Mouse (Mus musculus) midbrain, embryonic 12.5 days (tissue): ENCODE measurements around the gene Crybg2. TPM values are rescaled to one million over a fixed set of nuclear protein-coding genes. Genes with fewer than 3 reads are reported as not detected.

Source experiments
- polyA plus RNA-seq: library from polyadenylated mRNA; unstranded; fragments of >200 nt; fragmentation: Nextera tagmentation; extraction: Ambion mirVana; gene quantifications from 2 replicates; pipeline ENCODE4 v1.2.1, GENCODE M21; 2016

Gene Crybg2
- polyA plus RNA-seq, 1 experiment from 2014 or later, result 1.7 TPM

Other genes with a start within 250 kb of the Crybg2 start
- 23.6 and 26.6 TPM in 2 replicates for gene Rps6ka1, start 173.0 kb upstream of the Crybg2 start, polyA plus RNA-seq
- gene Hmgn2, start 92.2 kb upstream of the Crybg2 start, polyA plus RNA-seq, result 3,003 and 3,059 TPM in 2 replicates
- gene Dhdds, start 59.9 kb upstream of the Crybg2 start, polyA plus RNA-seq, result 36.8 and 43.9 TPM in 2 replicates
- gene Lin28a, start 42.0 kb upstream of the Crybg2 start, polyA plus RNA-seq, result 3.3 and 3.4 TPM in 2 replicates
- gene Zfp683, start 7.0 kb upstream of the Crybg2 start, polyA plus RNA-seq, result not detected in 2 replicates
- gene Cd52, start 34.3 kb downstream of the Crybg2 start, polyA plus RNA-seq, result 2.0 and 5.5 TPM in 2 replicates
- gene Ubxn11, start 41.8 kb downstream of the Crybg2 start, polyA plus RNA-seq, result 6.6 and 6.7 TPM in 2 replicates
- gene Sh3bgrl3, start 68.0 kb downstream of the Crybg2 start, polyA plus RNA-seq, result 301 and 307 TPM in 2 replicates
- 26.7 and 29.8 TPM in 2 replicates for gene Cep85, start 126.3 kb downstream of the Crybg2 start, polyA plus RNA-seq
- gene Gm7534, start 142.2 kb downstream of the Crybg2 start, polyA plus RNA-seq, result not detected in 2 replicates
- gene Catsper4, start 166.6 kb downstream of the Crybg2 start, polyA plus RNA-seq, result not detected in 2 replicates
- 0.26 and 0.46 TPM in 2 replicates for gene Cnksr1, start 177.6 kb downstream of the Crybg2 start, polyA plus RNA-seq
- gene E130218I03Rik, start 182.8 kb downstream of the Crybg2 start, polyA plus RNA-seq, result 0.23 and 0.76 TPM in 2 replicates
- 17.7 and 19.6 TPM in 2 replicates for gene Zfp593, start 184.8 kb downstream of the Crybg2 start, polyA plus RNA-seq
- not detected in 2 replicates for gene Gm30191, start 186.1 kb downstream of the Crybg2 start, polyA plus RNA-seq
- gene Grrp1, start 193.3 kb downstream of the Crybg2 start, polyA plus RNA-seq, result 5.7 and 6.0 TPM in 2 replicates
- gene Pdik1l, start 227.1 kb downstream of the Crybg2 start, polyA plus RNA-seq, result 32.6 and 33.3 TPM in 2 replicates